Comparison of ENCODE assay signal across 8 mouse cellular contexts in the genomic region with DNA sequence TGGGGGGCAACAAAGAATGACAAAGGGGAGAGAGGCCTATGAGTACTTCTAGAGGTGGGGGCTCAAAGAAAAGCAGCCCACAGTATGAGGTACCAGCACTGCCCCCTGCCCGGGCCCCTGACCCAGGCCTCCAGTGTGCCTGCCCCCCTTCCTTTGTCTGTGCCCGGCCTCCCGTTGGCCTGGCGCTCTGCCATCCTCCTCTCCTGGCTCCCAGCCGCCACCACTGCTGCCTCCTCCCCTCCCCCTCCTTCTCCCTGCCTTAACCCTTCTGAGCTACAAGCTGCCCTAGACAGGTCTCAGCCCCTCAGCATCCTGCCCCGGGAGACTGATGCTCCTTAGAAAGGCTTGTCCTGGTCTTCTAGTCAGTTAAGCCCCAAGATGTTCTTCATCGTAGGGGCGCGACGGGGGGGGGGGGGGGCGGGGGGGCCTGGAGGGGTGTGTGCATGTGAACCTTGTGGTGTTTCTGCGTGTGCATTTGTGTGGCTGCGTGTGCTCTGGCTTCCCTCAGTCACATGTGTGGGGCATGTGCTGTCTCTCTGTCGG. TPM values are rescaled to one million over a fixed set of nuclear protein-coding genes. Genes with fewer than 3 reads are reported as not detected.
DNase-seq lines count a peak whose midpoint lies in the region; ATAC-seq and TF ChIP-seq lines count a peak whose summit lies in the region.

No protein-coding gene starts in this region.

- H3K27me3 ChIP-seq in embryonic facial prominence, embryonic 12.5 days: no peaks in the 10 kb centered on the region
- H3K27me3 ChIP-seq in heart, embryonic 13.5 days (replicated peaks): no peaks in the 10 kb centered on the region
- H3K27me3 ChIP-seq in kidney, postnatal 0 days (ENCODE audit: insufficient read depth, low read length): no peaks in the 10 kb centered on the region
- peaks cover 18% of the 10 kb centered on the region for H3K27me3 ChIP-seq in liver, embryonic 13.5 days
- H3K27me3 ChIP-seq in neural tube, embryonic 11.5 days (ENCODE audit: control insufficient read depth, insufficient read depth, low read length): no peaks in the 10 kb centered on the region

- TF ChIP-seq CTCF in kidney, postnatal 0 days (IDR thresholded peaks at IDR 0.05; ENCODE audit: low read depth): no peak

- H3K4me3 ChIP-seq in embryonic facial prominence, embryonic 12.5 days: peak overlapping the region; percentile 94
- H3K4me3 ChIP-seq in heart, embryonic 13.5 days: peak overlapping the region; percentile 72
- H3K4me3 ChIP-seq in kidney, postnatal 0 days (replicated peaks; ENCODE audit: low read depth, low read length): peak overlapping the region; percentile 20; the same call in 1 of the 2 replicates
- H3K4me3 ChIP-seq in liver, embryonic 13.5 days (replicated peaks): peak overlapping the region; percentile 88
- H3K4me3 ChIP-seq in neural tube, embryonic 11.5 days (ENCODE audit: low read depth, low read length): peak overlapping the region; percentile 31

- H3K9ac ChIP-seq in embryonic facial prominence, embryonic 12.5 days: peak overlapping the region; percentile 62
- H3K9ac ChIP-seq in heart, embryonic 13.5 days: peak overlapping the region; percentile 96
- H3K9ac ChIP-seq in kidney, postnatal 0 days (ENCODE audit: low read depth, low read length): peak overlapping the region; percentile 52
- peak overlapping the region; percentile 98 for H3K9ac ChIP-seq in liver, embryonic 13.5 days
- peak overlapping the region; percentile 72 for H3K9ac ChIP-seq in neural tube, embryonic 11.5 days (ENCODE audit: low read length)

- no peaks in the 10 kb centered on the region for H3K9me3 ChIP-seq in embryonic facial prominence, embryonic 12.5 days
- no peaks in the 10 kb centered on the region for H3K9me3 ChIP-seq in heart, embryonic 13.5 days
- H3K9me3 ChIP-seq in kidney, postnatal 0 days (replicated peaks; ENCODE audit: low read length): no peaks in the 10 kb centered on the region
- no peaks in the 10 kb centered on the region for H3K9me3 ChIP-seq in liver, embryonic 13.5 days (replicated peaks)
- H3K9me3 ChIP-seq in neural tube, embryonic 11.5 days (ENCODE audit: control insufficient read depth, low read length): no peaks in the 10 kb centered on the region

- peak overlapping the region; percentile 86 for H3K4me2 ChIP-seq in embryonic facial prominence, embryonic 12.5 days (replicated peaks)
- peak overlapping the region; percentile 90 for H3K4me2 ChIP-seq in heart, embryonic 13.5 days
- peak overlapping the region; percentile 86 for H3K4me2 ChIP-seq in kidney, postnatal 0 days (ENCODE audit: low read length)
- peak overlapping the region; percentile 99 for H3K4me2 ChIP-seq in liver, embryonic 13.5 days
- H3K4me2 ChIP-seq in neural tube, embryonic 11.5 days (ENCODE audit: low read depth): peak overlapping the region; percentile 80

- 0% methylated on average over 13 of the region's 14 CpGs for WGBS in embryonic facial prominence, embryonic 12.5 days
- 2% methylated on average over 13 of the region's 14 CpGs for WGBS in heart, embryonic 13.5 days
- under 1% methylated on average over 9 of the region's 14 CpGs for WGBS in kidney, postnatal 0 days
- WGBS in liver, embryonic 13.5 days (ENCODE audit: insufficient replicate concordance): 3% methylated on average over 10 of the region's 14 CpGs
- 0% methylated on average over 12 of the region's 14 CpGs for WGBS in neural tube, embryonic 11.5 days

- DNase-seq in layer of hippocampus, adult 11-12 months (ENCODE audit: low spot score): peak; percentile 87
- DNase-seq in layer of hippocampus, adult 9-10 months (ENCODE audit: low spot score): no peak
- peak; percentile 90 for DNase-seq in kidney, postnatal 0 days (ENCODE audit: low spot score)
- DNase-seq in liver, embryonic 13.5 days: no peak
- peak; percentile 81 for DNase-seq in neural tube, embryonic 11.5 days (ENCODE audit: low spot score)
- peak; percentile 58 to 64 for DNase-seq in thymus, adult 18-20 months

- H3K4me1 ChIP-seq in embryonic facial prominence, embryonic 12.5 days: peaks cover 67% of the 10 kb centered on the region
- peaks cover 82% of the 10 kb centered on the region for H3K4me1 ChIP-seq in heart, embryonic 13.5 days
- H3K4me1 ChIP-seq in kidney, postnatal 0 days (replicated peaks; ENCODE audit: insufficient read depth, low read length): peaks cover 63% of the 10 kb centered on the region
- H3K4me1 ChIP-seq in liver, embryonic 13.5 days (replicated peaks): peaks cover 90% of the 10 kb centered on the region
- peaks cover 60% of the 10 kb centered on the region for H3K4me1 ChIP-seq in neural tube, embryonic 11.5 days (ENCODE audit: control insufficient read depth, insufficient read depth, low read length)

- ATAC-seq in embryonic facial prominence, embryonic 12.5 days (ENCODE audit: insufficient number of reproducible peaks, insufficient read depth, low FRiP score, low TSS enrichment): peak; percentile 76
- peak; percentile 12; the same call in 1 of the 2 replicates for ATAC-seq in heart, embryonic 13.5 days (ENCODE audit: extremely low read depth, insufficient number of reproducible peaks, low FRiP score, low TSS enrichment)
- peak; percentile 11 for ATAC-seq in kidney, postnatal 0 days (replicated peaks; ENCODE audit: low FRiP score, low read depth)
- ATAC-seq in liver, embryonic 13.5 days (ENCODE audit: low read depth): no peak
- ATAC-seq in neural tube, embryonic 11.5 days (ENCODE audit: insufficient read depth, low FRiP score, low TSS enrichment): peak; percentile 52

- peak overlapping the region; percentile 99 for H3K27ac ChIP-seq in embryonic facial prominence, embryonic 12.5 days
- H3K27ac ChIP-seq in heart, embryonic 13.5 days (replicated peaks): peak overlapping the region; percentile 99
- H3K27ac ChIP-seq in kidney, postnatal 0 days: peak overlapping the region; percentile 86
- H3K27ac ChIP-seq in liver, embryonic 13.5 days: peak overlapping the region; percentile 96
- H3K27ac ChIP-seq in neural tube, embryonic 11.5 days (ENCODE audit: low read depth, low read length): peak overlapping the region; percentile 98

- no peaks in the 10 kb centered on the region for H3K36me3 ChIP-seq in embryonic facial prominence, embryonic 12.5 days
- H3K36me3 ChIP-seq in heart, embryonic 13.5 days: no peaks in the 10 kb centered on the region
- no peaks in the 10 kb centered on the region for H3K36me3 ChIP-seq in kidney, postnatal 0 days (ENCODE audit: insufficient read depth, low read length)
- no peaks in the 10 kb centered on the region for H3K36me3 ChIP-seq in liver, embryonic 13.5 days
- no peaks in the 10 kb centered on the region for H3K36me3 ChIP-seq in neural tube, embryonic 11.5 days (ENCODE audit: control insufficient read depth, insufficient read depth, low read length)

RNA-seq across cellular contexts. Expression of gene Pprc1, which starts 2.7 kb away (rescaled TPM):
- polyA plus RNA-seq in embryonic facial prominence, embryonic 12.5 days (2016; fragmentation: Nextera tagmentation; extraction: Ambion mirVana): 37.9 and 39.7 TPM in 2 replicates
- 19.9 and 21.4 TPM in 2 replicates for polyA plus RNA-seq in heart, embryonic 13.5 days (2015; fragmentation: Nextera tagmentation; extraction: Ambion mirVana)
- 16.2 and 16.9 TPM in 2 replicates for polyA plus RNA-seq in kidney, postnatal 0 days (2015; fragmentation: Nextera tagmentation; extraction: Ambion mirVana)
- 19.5 and 23.8 TPM in 2 replicates for polyA plus RNA-seq in liver, embryonic 13.5 days (2015; fragmentation: Nextera tagmentation; extraction: Ambion mirVana)
- 42.2 and 46.1 TPM in 2 replicates for polyA plus RNA-seq in neural tube, embryonic 11.5 days (2014; fragmentation: Nextera tagmentation; extraction: Ambion mirVana)

RNA-seq across cellular contexts. Expression of gene Ldb1, which starts 3.0 kb away (rescaled TPM):
- 131 and 142 TPM in 2 replicates for polyA plus RNA-seq in embryonic facial prominence, embryonic 12.5 days (2016; fragmentation: Nextera tagmentation; extraction: Ambion mirVana)
- 64.7 and 69.7 TPM in 2 replicates for polyA plus RNA-seq in heart, embryonic 13.5 days (2015; fragmentation: Nextera tagmentation; extraction: Ambion mirVana)
- polyA plus RNA-seq in kidney, postnatal 0 days (2015; fragmentation: Nextera tagmentation; extraction: Ambion mirVana): 79.3 and 82.5 TPM in 2 replicates
- 31.9 and 34.9 TPM in 2 replicates for polyA plus RNA-seq in liver, embryonic 13.5 days (2015; fragmentation: Nextera tagmentation; extraction: Ambion mirVana)
- 93.0 and 97.9 TPM in 2 replicates for polyA plus RNA-seq in neural tube, embryonic 11.5 days (2014; fragmentation: Nextera tagmentation; extraction: Ambion mirVana)

RNA-seq across cellular contexts. Expression of gene Nolc1, which starts 33.7 kb away (rescaled TPM):
- polyA plus RNA-seq in embryonic facial prominence, embryonic 12.5 days (2016; fragmentation: Nextera tagmentation; extraction: Ambion mirVana): 93.8 and 102 TPM in 2 replicates
- 48.4 and 48.9 TPM in 2 replicates for polyA plus RNA-seq in heart, embryonic 13.5 days (2015; fragmentation: Nextera tagmentation; extraction: Ambion mirVana)
- polyA plus RNA-seq in kidney, postnatal 0 days (2015; fragmentation: Nextera tagmentation; extraction: Ambion mirVana): 50.0 and 60.0 TPM in 2 replicates
- polyA plus RNA-seq in liver, embryonic 13.5 days (2015; fragmentation: Nextera tagmentation; extraction: Ambion mirVana): 105 and 118 TPM in 2 replicates
- 103 and 112 TPM in 2 replicates for polyA plus RNA-seq in neural tube, embryonic 11.5 days (2014; fragmentation: Nextera tagmentation; extraction: Ambion mirVana)

RNA-seq across cellular contexts. Expression of gene Hps6, which starts 38.7 kb away (rescaled TPM):
- polyA plus RNA-seq in embryonic facial prominence, embryonic 12.5 days (2016; fragmentation: Nextera tagmentation; extraction: Ambion mirVana): 6.1 and 7.2 TPM in 2 replicates
- 5.9 and 6.3 TPM in 2 replicates for polyA plus RNA-seq in heart, embryonic 13.5 days (2015; fragmentation: Nextera tagmentation; extraction: Ambion mirVana)
- polyA plus RNA-seq in kidney, postnatal 0 days (2015; fragmentation: Nextera tagmentation; extraction: Ambion mirVana): 7.2 and 7.6 TPM in 2 replicates
- 2.7 and 2.9 TPM in 2 replicates for polyA plus RNA-seq in liver, embryonic 13.5 days (2015; fragmentation: Nextera tagmentation; extraction: Ambion mirVana)
- polyA plus RNA-seq in neural tube, embryonic 11.5 days (2014; fragmentation: Nextera tagmentation; extraction: Ambion mirVana): 2.6 and 2.9 TPM in 2 replicates

RNA-seq across cellular contexts. Expression of gene Armh3, which starts 43.7 kb away (rescaled TPM):
- 20.0 and 21.5 TPM in 2 replicates for polyA plus RNA-seq in embryonic facial prominence, embryonic 12.5 days (2016; fragmentation: Nextera tagmentation; extraction: Ambion mirVana)
- polyA plus RNA-seq in heart, embryonic 13.5 days (2015; fragmentation: Nextera tagmentation; extraction: Ambion mirVana): 12.7 and 13.0 TPM in 2 replicates
- 13.2 and 14.7 TPM in 2 replicates for polyA plus RNA-seq in kidney, postnatal 0 days (2015; fragmentation: Nextera tagmentation; extraction: Ambion mirVana)
- 4.3 and 5.6 TPM in 2 replicates for polyA plus RNA-seq in liver, embryonic 13.5 days (2015; fragmentation: Nextera tagmentation; extraction: Ambion mirVana)
- polyA plus RNA-seq in neural tube, embryonic 11.5 days (2014; fragmentation: Nextera tagmentation; extraction: Ambion mirVana): 16.7 and 17.9 TPM in 2 replicates

Comparison
In these comparisons a context has a peak if more than half of its experiments do, and no peak if none do; other contexts are left out.
1. DNase-seq: peak in layer of hippocampus, adult 11-12 months (single experiment), kidney, postnatal 0 days (single experiment), neural tube, embryonic 11.5 days (single experiment) and thymus, adult 18-20 months (2 of 2); none in layer of hippocampus, adult 9-10 months (single experiment) and liver, embryonic 13.5 days (single experiment).
2. H3K4me3 ChIP-seq: peak in every context shown above with its lines; median percentile 94 in embryonic facial prominence, embryonic 12.5 days; 88 in liver, embryonic 13.5 days; 72 in heart, embryonic 13.5 days; 31 in neural tube, embryonic 11.5 days; 20 in kidney, postnatal 0 days.
3. Peak in every context shown above with its lines, with median percentiles within 50 percentile points of each other: H3K27ac ChIP-seq, H3K4me2 ChIP-seq and H3K9ac ChIP-seq.